Mouse (Mus musculus): ENCODE measurements at regions not wholly inside any gene's neighbourhood (a gene's known extent, or its start where the extent isn't known, plus 50 kb on each side); places are given as distances from the start of the nearest gene placed in this dataset.

DNA sequence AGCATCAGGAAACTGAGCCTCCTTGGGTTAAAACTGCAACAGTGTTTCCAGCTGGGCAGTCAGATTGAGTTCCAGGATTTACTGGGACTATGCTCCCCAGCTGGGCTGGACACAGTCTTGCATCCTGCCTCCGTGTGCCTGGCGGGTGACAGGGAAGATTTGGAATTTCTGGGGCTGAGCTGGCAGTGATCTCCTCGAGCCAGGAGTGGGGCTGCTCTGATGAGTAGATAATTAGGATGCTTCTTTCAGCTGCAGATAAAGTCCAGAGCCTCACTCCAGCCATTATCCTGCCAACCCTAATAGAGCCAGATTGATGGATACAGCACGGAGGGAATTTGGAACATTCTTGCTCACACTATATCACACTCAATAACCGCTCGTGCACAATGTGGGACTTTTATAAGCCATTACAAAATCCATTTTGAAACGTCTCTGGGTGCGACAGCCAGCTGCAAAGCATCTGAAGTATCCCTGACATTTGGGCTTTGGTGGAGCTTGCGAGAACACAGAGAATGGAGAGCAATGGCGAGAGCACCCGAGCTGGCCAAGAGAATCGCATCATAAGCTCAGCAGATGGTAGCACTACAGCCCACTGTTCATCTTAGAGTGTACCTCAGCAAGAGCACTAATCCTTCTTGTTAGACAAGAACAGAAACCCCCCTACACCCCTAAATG, 311.6 kb upstream of the Klf4 start:
- no peak for DNase-seq (ENCODE audit: low spot score in 2 of 2)

DNA sequence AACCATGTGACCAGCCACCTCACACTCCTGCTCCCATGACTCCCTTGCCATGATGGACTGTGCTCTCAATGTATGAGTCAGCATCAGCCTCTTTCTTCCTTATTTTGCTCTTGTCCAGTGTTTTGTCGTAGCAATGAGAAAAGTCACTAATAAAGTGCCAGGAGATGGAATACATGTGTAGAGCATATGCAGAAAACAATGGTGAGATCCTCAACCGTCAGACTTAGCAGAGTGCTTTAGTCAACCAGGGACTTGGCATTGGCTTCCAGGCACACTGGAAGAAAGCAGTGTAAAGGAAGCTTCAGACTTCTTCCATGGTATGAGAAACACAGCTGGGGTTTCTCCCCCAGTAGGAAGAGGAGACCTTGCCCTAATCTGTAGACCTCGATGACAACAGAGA, 306.3 kb upstream of the Klf4 start:
- DNase-seq (ENCODE audit: low spot score in 2 of 2), result no peak

DNA sequence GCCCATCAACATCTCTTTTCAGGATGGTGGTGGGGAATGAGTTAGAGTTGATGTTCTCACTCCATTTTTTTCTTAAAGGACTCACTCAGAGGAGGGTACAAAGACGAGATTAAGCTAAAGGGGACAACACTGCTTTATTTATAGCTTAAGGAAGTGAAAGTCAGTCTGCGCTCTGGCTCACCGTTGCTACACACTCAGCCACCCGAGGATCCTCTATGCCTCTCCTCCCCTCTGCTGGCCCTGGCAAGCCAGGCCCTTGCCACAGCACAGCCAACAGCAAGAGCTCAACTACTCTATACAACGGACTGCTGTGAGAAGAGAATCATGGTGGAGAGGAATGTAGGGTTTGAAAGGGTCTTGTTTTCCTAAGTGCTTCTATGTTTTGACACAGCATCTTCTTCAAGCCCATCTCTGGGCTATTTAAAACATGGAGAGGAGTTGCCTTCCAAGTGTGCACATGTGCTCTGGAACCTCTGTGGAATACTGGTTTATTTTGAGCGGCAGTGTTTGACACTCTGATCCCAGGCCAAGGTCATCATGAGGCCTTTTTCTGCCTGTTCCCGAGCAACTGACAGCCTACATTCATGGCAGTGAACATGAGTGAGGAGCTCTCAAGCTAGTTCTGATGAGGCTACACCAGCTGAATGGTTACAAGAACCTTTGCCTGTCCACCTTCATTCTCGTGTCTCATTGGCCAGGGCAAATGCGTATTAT, 291.9 kb upstream of the Klf4 start:
- DNase-seq (ENCODE audit: low spot score in 2 of 2), result no peak

GRCm38 (mm10) chr4:55823583-55823982, 291.3 kb upstream of the Klf4 start:
- no peak for DNase-seq (ENCODE audit: low spot score in 2 of 2)

DNA sequence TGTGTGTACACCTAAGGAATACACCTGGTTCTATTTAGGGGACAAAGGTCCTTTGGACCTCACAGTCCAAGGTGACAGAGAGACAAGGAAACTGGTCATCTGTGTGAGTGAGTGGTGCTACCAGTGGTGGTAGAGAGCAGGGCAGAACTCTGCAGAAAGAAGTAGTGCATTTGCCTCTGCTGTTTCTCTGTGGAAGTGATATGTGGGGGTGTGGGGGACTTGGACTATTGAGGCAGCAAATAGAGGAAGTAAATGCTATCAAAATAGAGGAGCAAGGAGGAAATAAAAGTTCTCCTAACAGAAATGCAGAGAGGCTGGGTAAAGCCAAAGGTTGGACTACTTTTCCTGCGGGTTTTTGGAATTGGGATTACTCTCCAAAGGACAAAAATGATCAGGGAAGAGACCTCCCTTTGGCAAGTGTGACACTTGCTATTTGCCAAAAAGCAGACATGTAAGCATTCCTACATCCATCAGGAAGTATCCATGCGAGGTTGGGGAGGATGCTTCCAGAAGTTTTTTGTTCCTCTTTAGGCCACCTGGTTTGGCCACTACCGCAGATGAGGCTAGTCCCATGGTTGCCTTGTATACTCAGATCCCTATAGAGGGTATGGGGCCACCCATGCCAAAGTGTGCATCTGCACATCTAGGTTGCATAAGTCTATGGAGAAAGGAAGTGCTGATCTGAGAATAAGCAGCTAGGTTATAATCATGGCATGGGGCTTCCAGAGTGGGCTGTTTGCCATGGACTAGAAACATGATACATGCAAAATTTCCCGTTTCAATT, 285.0 kb upstream of the Klf4 start:
- DNase-seq (ENCODE audit: low spot score in 2 of 2), result no peak

DNA sequence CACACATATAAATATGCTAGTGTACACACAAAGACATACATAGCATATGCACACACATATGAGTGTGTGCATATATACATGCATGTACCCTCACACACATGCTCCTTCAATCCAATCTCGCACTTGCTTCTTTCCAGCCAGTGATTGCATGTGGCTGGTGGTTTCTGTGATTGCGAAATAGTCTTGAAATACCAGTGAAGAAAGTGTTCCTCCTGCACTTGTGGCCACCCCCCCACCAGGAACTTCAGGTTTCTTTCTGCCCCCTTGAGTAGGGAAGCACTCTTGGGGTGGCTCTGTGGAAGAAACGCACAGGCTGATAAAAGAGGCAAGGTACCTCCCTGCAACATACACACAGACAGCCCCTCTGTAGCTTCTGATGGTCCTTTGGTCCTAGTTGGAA, 283.6 kb upstream of the Klf4 start:
- DNase-seq (ENCODE audit: low spot score in 2 of 2), result no peak

- no peak for DNase-seq (ENCODE audit: low spot score in 2 of 2)
These were observed 280.6 kb upstream of the Klf4 start for GRCm38 (mm10) chr4:55812846-55813245.

GRCm38 (mm10) chr4:55811656-55812055, 279.4 kb upstream of the Klf4 start:
- DNase-seq (ENCODE audit: low spot score in 2 of 2), result no peak

DNA sequence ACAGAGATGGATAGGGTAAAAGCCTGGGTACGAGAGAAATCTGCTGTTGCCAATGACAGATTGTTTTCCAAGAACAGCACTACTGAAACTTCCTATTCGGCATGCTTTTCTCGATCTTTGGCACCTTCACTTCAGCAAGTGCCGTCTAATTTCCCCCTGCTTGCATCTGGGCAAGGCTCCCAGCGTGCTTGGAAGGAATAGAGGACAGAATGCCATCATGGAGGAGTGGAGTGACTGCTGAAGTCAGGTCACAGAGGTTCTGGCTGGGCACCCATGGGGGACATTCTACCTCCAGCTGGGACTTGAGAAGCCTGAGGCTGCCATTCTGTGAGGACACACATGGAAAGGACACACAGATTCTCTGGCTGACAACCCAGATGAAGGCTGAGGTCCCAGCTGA, 276.2 kb upstream of the Klf4 start:
- no peak for DNase-seq (ENCODE audit: low spot score in 2 of 2)

DNA sequence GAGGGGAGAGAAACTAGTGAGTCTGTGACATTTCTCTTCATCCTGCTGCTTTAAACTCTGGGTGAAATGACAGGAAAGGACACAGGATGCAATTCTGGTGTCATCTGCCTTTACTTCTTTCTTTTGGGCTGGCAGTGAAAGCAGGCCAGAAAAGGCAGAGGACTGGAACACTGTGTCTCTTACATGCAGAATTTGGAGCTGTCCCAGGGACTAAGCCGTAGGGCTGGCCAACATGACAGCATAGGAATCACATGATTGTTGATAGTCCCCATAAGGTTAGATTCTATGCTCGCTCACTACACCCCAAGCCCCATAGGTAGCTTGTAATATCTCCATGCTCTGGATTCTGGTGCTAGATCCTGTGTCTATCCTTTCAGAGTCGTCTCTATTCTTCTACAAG, 274.5 kb upstream of the Klf4 start:
- no peak for DNase-seq (ENCODE audit: low spot score in 2 of 2)

DNA sequence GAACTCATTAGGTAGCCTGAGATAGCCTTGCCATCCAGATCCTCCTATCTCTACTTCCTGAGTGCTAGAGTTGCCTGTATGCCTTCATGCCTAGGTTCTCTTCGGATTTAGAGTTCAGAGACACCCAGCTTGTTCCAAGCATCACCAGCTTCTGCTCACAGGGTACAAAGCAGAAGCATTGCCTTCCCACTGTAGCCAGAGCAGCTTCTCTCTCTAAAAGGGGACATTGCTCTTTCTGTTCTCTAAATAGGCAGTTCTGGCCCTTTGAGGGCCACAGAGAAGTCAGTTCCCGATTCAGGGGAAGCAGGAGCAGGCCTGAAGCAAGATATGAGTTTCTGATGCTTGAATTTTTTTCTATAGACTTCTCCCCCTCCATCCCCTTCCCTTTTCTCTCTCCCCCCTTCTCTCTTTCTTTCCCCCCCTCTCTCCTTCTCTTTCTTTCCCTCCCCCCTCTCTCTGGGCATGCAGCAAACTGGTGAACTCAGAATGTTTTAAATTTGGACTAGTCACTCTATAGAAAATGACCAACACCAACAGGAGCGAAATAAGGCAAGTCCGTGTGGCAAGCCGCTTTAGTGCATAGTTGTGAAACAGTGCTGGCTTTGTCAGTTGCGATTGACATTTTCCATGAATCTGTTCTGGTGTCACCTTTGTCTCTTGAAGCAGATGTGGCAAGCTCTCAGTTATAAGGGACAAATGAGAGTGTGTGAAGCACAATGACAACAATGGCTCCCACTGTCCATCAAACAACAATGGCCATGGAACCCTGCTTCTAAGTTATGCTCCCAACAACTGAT, 273.2 kb upstream of the Klf4 start:
- no peak for DNase-seq (ENCODE audit: low spot score in 2 of 2)

- DNase-seq (ENCODE audit: low spot score in 2 of 2), result no peak
These were observed 269.8 kb upstream of the Klf4 start for GRCm38 (mm10) chr4:55802101-55802500.

DNA sequence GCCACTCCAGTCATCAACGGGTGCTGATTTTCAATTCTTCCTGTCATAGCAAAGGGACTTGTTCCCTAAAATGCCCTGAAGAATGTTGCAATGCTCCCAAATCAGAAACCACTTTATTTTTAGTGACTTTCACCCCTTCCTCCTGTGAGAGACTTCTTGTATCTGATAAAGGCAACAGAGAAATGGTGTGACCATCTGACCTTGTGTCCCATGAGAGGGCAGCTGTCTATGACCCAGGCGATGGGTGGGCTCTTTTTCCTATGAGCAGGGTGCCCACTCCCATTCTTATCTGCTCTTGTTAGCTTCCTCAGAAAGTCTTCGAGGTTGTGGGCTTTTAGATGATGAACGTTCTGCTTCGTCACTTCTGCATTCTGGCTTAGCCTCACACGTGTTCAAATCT, 265.8 kb upstream of the Klf4 start:
- no peak for DNase-seq (ENCODE audit: low spot score in 2 of 2)

DNA sequence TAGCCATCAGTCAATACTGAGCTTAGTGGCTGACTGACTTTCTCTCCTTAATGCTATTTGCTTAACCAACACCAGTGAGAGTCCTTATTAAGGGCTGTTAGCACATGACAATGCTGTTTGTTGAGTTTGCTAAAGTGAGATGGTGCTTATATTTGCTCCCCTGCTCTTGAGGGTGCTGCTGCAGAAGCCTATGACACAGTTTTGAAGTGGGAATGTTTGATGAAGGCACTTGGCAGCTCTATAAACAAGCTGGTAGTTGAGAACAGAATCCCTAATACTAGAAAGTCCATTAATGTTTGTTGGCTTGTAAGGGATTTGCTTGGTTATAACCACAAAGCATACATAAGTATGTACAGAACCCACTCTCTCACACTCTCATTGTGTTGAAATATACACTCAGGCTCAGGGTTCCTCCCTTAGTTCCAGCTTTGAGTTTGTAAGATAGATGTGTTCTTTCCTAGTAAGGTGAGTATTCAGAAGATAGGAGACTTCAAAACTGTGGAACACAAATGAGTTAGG, 249.1 kb upstream of the Klf4 start:
- DNase-seq (ENCODE audit: low spot score in 2 of 2), result no peak

DNA sequence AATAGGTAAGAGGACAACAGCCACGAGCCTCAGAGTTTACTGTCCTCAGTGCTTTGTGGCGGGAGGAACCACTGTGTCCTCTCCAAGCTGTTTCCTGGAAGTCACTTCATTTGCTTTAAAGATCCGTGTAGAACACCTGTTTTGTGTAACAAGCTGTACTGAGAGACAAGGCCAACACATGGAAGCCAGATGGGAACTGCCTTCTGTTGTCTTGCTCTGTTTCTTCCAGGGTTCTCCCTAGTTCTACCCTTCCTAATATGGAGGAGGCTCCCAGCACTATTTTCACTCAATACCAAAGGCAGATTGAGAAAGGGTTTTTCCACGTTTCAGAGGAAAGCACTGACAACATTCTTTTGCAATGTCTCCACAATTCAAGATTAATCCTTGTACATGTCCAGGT, 247.3 kb upstream of the Klf4 start:
- no peak for DNase-seq (ENCODE audit: low spot score in 2 of 2)

- DNase-seq (ENCODE audit: low spot score in 2 of 2), result peak in 1 of 2 experiments; percentile 2
These were observed 243.6 kb upstream of the Klf4 start for GRCm38 (mm10) chr4:55775858-55776257.

DNA sequence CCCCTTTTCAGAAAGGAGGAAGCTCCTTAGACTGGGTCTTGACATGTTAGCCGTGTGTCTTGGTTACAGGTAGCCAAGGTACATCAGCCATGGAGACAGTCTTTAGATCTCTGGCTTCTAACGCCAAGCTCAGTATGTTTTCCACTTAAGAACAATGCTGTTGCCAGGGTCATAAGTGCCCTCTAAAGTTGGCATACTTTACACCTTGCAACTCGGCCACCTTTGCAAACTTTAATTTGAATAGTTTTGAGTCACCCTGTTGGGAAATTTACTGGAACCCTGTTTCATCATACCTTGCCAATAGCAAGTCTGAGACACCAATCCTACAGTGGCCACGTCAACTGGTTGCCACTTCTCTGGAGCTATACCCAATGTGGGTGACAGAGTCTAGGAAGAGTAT, 242.3 kb upstream of the Klf4 start:
- DNase-seq (ENCODE audit: low spot score in 2 of 2), result no peak

GRCm38 (mm10) chr4:55769656-55770055, 237.4 kb upstream of the Klf4 start:
- DNase-seq (ENCODE audit: low spot score in 2 of 2), result no peak

GRCm38 (mm10) chr4:55768325-55768724, 236.1 kb upstream of the Klf4 start:
- no peak for DNase-seq (ENCODE audit: low spot score in 2 of 2)

GRCm38 (mm10) chr4:55767133-55767532, 234.9 kb upstream of the Klf4 start:
- no peak for DNase-seq (ENCODE audit: low spot score in 2 of 2)

GRCm38 (mm10) chr4:55765780-55766179, 233.5 kb upstream of the Klf4 start:
- DNase-seq (ENCODE audit: low spot score in 2 of 2), result no peak

Measured in adrenal gland, adult 18-20 months (tissue).